Mouse (Mus musculus): ENCODE measurements around the gene Olfr355. TPM values are rescaled to one million over a fixed set of nuclear protein-coding genes. Genes with fewer than 3 reads are reported as not detected.

Gene Olfr355
- not detected for total RNA-seq (2021)
- long read RNA-seq, experiment 1 = 0 reads
- long read RNA-seq, experiment 2 = 0 reads

- no peak for DNase-seq
Observed at GRCm38 (mm10) chr2:36928797-36929196, at the start of gene Olfr355. Gene Olfr355 (minus strand): TSS chr2:36928897.

DNA sequence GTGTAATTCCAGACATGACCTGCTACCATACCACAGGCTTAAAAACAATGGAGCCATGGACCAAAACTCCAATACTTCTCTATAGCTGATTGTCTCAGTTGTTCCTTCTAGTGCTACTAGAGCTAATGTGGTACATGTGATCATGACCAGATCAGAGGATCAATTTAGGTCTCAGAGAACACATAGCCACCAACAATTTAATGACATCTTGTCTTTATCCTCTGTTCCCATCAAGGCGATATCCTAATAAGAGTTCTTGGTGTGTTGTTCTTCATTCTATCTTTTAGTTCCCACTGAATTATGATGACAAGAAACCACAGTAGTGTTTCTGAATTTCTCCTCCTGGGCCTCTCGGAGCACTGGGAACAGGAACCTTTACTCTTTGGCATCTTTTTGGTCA, 8.1 kb upstream of the Olfr355 start, which contains the start of gene Olfr356:
Olfr356 (plus strand) TSS at position 301 of the 400 bp plus-strand sequence.
- no peak for DNase-seq

DNA sequence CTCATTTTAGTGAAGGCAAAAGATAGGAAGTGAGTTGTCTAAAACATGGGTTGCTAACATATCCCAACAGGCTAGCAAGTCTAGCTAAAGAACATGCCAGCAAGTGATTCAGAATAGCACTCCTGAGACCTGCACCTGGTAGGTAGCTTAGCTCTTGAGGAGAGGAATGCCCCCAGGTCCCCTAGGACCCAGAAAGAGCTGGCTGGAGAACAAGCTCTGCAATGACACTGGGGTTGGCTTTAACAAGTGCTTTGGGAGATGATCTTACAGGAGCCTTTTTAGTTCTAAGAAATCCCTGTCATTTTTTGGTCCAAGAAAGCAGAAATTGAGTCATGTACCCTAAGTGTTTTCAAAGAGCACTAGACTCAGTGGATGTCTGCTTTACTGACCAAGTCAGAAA, 23.3 kb downstream of the Olfr355 start, which contains the start of gene Olfr354:
Olfr354 (plus strand) TSS at position 301 of the 400 bp plus-strand sequence.
- DNase-seq = no peak

DNA sequence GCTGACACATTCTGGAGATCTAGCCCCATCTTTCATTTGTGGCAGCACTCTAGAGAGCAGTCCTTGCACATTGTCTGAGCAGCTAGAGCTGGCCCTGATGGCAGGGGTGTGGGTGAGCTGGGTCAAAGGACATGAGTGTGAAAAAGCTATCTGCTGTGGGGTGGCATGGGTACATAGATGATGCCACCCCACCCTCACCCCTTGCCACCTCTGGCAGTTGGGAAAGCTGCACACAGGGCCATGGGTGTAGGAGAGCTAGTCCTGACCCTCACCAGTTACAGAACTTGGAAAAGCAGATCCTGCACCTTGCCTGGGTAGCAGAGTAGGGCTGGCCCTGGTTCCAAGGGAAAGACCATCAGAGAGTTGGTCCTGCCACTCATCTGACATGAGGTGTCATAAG, 31.6 kb downstream of the Olfr355 start:
- no peak for DNase-seq

DNA sequence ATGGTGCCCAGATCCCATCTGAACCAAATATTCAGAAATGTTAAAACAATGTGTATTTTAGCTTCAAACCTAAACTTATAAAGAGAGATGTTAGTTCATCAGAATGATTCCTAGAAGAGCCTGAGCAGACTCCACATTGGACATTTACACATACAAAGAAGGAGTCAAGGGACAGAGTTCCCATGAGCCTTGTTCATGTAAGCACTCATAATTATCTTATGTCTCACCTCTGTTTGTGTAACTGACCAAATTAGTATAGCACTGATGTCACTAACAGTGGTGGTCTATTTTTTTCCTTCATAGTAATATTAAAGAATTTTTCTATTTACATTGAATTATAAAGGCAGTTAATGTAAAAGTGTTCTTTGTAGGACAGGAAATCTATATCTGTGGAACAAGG, 35.9 kb downstream of the Olfr355 start, which contains the start of gene Olfr353:
Olfr353 (minus strand) TSS at position 101 of the 400 bp plus-strand sequence.
- DNase-seq = no peak

Other genes starting within 250 kb of the Olfr355 start
- not detected for gene Olfr346, start 243.1 kb downstream of the Olfr355 start, total RNA-seq (2021)
- gene Olfr347, start 197.0 kb downstream of the Olfr355 start, total RNA-seq (2021) = not detected
- gene Olfr348, start 144.6 kb downstream of the Olfr355 start, total RNA-seq (2021) = not detected
- not detected for gene Olfr50, start 138.4 kb downstream of the Olfr355 start, total RNA-seq (2021)
- not detected for gene Olfr3, start 111.9 kb downstream of the Olfr355 start, total RNA-seq (2021)
- not detected for gene Olfr350, start 82.6 kb downstream of the Olfr355 start, total RNA-seq (2021)
- gene Olfr351, start 66.2 kb downstream of the Olfr355 start, total RNA-seq (2021) = not detected
- not detected for gene Olfr352, start 60.4 kb downstream of the Olfr355 start, total RNA-seq (2021)
- not detected for gene Olfr353, start 36.0 kb downstream of the Olfr355 start, total RNA-seq (2021)
- gene Olfr354, start 23.2 kb downstream of the Olfr355 start, total RNA-seq (2021) = not detected
- not detected for gene Olfr356, start 8.2 kb upstream of the Olfr355 start, total RNA-seq (2021)
- gene Olfr357, start 64.9 kb upstream of the Olfr355 start, total RNA-seq (2021) = not detected
- gene Olfr358, start 80.4 kb upstream of the Olfr355 start, total RNA-seq (2021) = not detected
- gene Olfr360, start 136.8 kb upstream of the Olfr355 start, total RNA-seq (2021) = not detected
- gene Olfr361, start 160.4 kb upstream of the Olfr355 start, total RNA-seq (2021) = not detected
- gene Olfr362, start 189.0 kb upstream of the Olfr355 start, total RNA-seq (2021) = not detected
- gene Olfr364-ps1, start 210.4 kb upstream of the Olfr355 start, total RNA-seq (2021) = not detected